ENCODE assay signal across 10 mouse cellular contexts in the genomic region with DNA sequence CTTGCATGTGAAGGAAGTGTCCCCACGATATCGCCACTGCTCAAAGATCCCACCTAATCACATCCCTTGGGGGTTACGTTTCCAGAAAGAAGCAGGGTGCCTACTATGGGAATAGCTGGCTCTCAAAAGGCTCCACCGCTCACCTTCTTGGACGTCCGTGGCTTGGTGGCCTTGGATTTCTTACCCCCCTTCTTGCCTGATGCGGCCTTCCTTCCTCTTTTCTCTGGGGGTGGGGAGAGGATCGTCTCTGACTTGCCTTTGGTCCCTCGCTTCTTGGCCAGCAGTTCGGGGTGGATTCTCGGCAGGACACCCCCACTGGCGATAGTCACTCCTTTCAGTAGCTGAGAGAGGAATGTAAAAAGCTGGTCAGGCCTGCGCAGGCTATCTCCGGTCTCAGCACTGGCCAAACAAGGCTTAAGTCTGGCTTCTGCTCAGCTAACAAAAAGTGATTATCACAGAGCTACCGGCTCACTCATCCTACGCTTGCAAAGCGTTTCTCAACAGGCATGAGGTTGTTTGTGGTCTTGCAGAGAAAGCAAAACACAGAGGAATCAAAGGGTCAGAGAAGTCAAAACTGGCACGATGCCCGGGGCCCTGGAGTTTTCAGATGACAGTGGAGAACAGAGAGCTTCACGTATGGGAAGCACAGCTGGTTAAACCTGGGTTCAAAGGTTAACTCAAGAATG. TPM values are rescaled to one million over a fixed set of nuclear protein-coding genes. Genes with fewer than 3 reads are reported as not detected.
DNase-seq lines count a peak whose midpoint lies in the region; ATAC-seq and TF ChIP-seq lines count a peak whose summit lies in the region.
"Had no signal": no experiment of that assay in that cellular context is flagged by ENCODE, and none has a peak within 500 bp of the region (broad histone marks: within the 10 kb centered on the region; RNA-seq: fewer than 3 reads in every experiment).

No protein-coding gene starts in this region.

- intact Hi-C loops in heart, postnatal 14 days (cut with DNase I), result no loop called here

- 0 out of 2 replicates have a peak overlapping the region, but pooled peaks have one; percentile 7 for H3K4me2 ChIP-seq in liver, embryonic 15.5 days

- DNase-seq in adrenal gland, adult (ENCODE audit: inconsistent age in 2 of 2, low spot score in 1 of 2), result peak; percentile 63 to 76
- no peak for DNase-seq in adrenal gland, adult 8-10 months
- peak; percentile 51 for DNase-seq in 3T3-L1 (ENCODE audit: low read depth, low spot score)
- peak; percentile 39 to 40 for DNase-seq in heart, postnatal 14 days
- DNase-seq in spleen, postnatal 4 days (ENCODE audit: low spot score in 2 of 2), result no peak
- DNase-seq in cerebellum, postnatal 4 days (ENCODE audit: low spot score in 2 of 2), result no peak
- no peak for DNase-seq in cerebellum, adult 2 months
- DNase-seq: gastrocnemius, postnatal 36 days; left cerebral cortex, postnatal 4 days had no signal

- WGBS in liver, embryonic 15.5 days (ENCODE audit: insufficient replicate concordance), result 31% methylated on average over 20 of the region's 20 CpGs
- WGBS in cerebellum, adult 2 months, result 78% methylated on average over 20 of the region's 20 CpGs

- ATAC-seq in liver, embryonic 15.5 days (ENCODE audit: insufficient read depth), result peak; percentile 83

- peaks cover 4% of the 10 kb centered on the region; the same call in 1 of the 2 replicates for H3K4me1 ChIP-seq in liver, embryonic 15.5 days (replicated peaks)
- H3K4me1 ChIP-seq in cerebellum, adult 2 months (ENCODE audit: control insufficient read depth, insufficient read depth, low read length), result peaks cover under 1% of the 10 kb centered on the region; the same call in 1 of the 2 replicates

- H3K9me3 ChIP-seq in liver, embryonic 15.5 days (replicated peaks), result no peaks in the 10 kb centered on the region

- no peaks in the 10 kb centered on the region for H3K36me3 ChIP-seq in liver, embryonic 15.5 days (replicated peaks)

- H3K4me3 ChIP-seq in liver, embryonic 15.5 days (replicated peaks), result no peak overlapping the region
- no peak overlapping the region for H3K4me3 ChIP-seq in cerebellum, adult 2 months (replicated peaks; ENCODE audit: insufficient read depth, low read depth, low read length)

- peak overlapping the region; percentile 81 for H3K27ac ChIP-seq in liver, embryonic 15.5 days (replicated peaks)
- no peak overlapping the region for H3K27ac ChIP-seq in cerebellum, adult 2 months (ENCODE audit: insufficient read depth, low read length)

- no peak for TF ChIP-seq POLR2A in cerebellum, adult 2 months (IDR thresholded peaks at IDR 0.05; ENCODE audit: borderline replicate concordance, insufficient read depth, low read length)

- H3K9ac ChIP-seq in liver, embryonic 15.5 days, result no peak overlapping the region

- no peak for TF ChIP-seq CTCF in cerebellum, adult 2 months (IDR thresholded peaks at IDR 0.05; ENCODE audit: borderline replicate concordance, insufficient read depth, low read depth, low read length)

- no peaks in the 10 kb centered on the region for H3K27me3 ChIP-seq in liver, embryonic 15.5 days
- no peaks in the 10 kb centered on the region for H3K27me3 ChIP-seq in cerebellum, adult 2 months (ENCODE audit: control insufficient read depth, insufficient read depth, low read length)

RNA-seq across cellular contexts. Expression of a gene that starts 32.3 kb away (rescaled TPM):
- total RNA-seq in adrenal gland, adult 8-10 months (2022), result 10 to 100 TPM in 2 of 4 experiments, 1 to 10 TPM in 2; 8.5 to 14.8 (median 9.9) TPM
- total RNA-seq in heart, postnatal 14 days (2021), result 1 to 10 TPM; 5.4 to 5.6 TPM
- polyA plus RNA-seq in liver, embryonic 15.5 days (2015; fragmentation: Nextera tagmentation; extraction: Ambion mirVana), result 3.5 and 4.2 TPM in 2 replicates
- 20.8 and 23.0 TPM in 2 replicates for polyA plus RNA-seq in cerebellum, adult 2 months (2012; rRNA removed)

RNA-seq across cellular contexts. Expression of a gene that starts 36.6 kb away (rescaled TPM):
- total RNA-seq in adrenal gland, adult 8-10 months (2022), result 100 to 1,000 TPM; 185 to 376 (median 281) TPM
- 10 to 100 TPM; 31.3 to 34.6 TPM for total RNA-seq in heart, postnatal 14 days (2021)
- polyA plus RNA-seq in liver, embryonic 15.5 days (2015; fragmentation: Nextera tagmentation; extraction: Ambion mirVana), result 4.4 TPM in 2 replicates
- 11.8 and 12.0 TPM in 2 replicates for polyA plus RNA-seq in cerebellum, adult 2 months (2012; rRNA removed)

RNA-seq across cellular contexts. Expression of a gene that starts 56.4 kb away (rescaled TPM):
- total RNA-seq in adrenal gland, adult 8-10 months (2022), result 100 to 1,000 TPM in 2 of 4 experiments, 10 to 100 TPM in 2; 58.1 to 133 (median 96.3) TPM
- total RNA-seq in heart, postnatal 14 days (2021), result 10 to 100 TPM; 23.3 TPM
- 17.6 and 22.1 TPM in 2 replicates for polyA plus RNA-seq in liver, embryonic 15.5 days (2015; fragmentation: Nextera tagmentation; extraction: Ambion mirVana)
- 28.4 and 29.4 TPM in 2 replicates for polyA plus RNA-seq in cerebellum, adult 2 months (2012; rRNA removed)

Comparison
In these comparisons a context has a peak if more than half of its experiments do, and no peak if none do; other contexts are left out.
1. DNase-seq: peak in adrenal gland, adult (2 of 2), 3T3-L1 (single experiment) and heart, postnatal 14 days (2 of 2); none in adrenal gland, adult 8-10 months (single experiment), spleen, postnatal 4 days (0 of 2), cerebellum, postnatal 4 days (0 of 2) and cerebellum, adult 2 months (0 of 2).
2. RNA of a gene that starts 36.6 kb away (total RNA-seq): 185 to 376 TPM in adrenal gland, adult 8-10 months; 31.3 to 34.6 TPM in heart, postnatal 14 days; every median in the first group is over 4 times any median in the second.